Mouse (Mus musculus): Measurements from ENCODE around the gene Tulp2. TPM values are rescaled to one million over a fixed set of nuclear protein-coding genes. Genes with fewer than 3 reads are reported as not detected.

Gene Tulp2
- total RNA-seq, 2 experiments from 2014 or later: 0.17 to 0.36 TPM

DNA sequence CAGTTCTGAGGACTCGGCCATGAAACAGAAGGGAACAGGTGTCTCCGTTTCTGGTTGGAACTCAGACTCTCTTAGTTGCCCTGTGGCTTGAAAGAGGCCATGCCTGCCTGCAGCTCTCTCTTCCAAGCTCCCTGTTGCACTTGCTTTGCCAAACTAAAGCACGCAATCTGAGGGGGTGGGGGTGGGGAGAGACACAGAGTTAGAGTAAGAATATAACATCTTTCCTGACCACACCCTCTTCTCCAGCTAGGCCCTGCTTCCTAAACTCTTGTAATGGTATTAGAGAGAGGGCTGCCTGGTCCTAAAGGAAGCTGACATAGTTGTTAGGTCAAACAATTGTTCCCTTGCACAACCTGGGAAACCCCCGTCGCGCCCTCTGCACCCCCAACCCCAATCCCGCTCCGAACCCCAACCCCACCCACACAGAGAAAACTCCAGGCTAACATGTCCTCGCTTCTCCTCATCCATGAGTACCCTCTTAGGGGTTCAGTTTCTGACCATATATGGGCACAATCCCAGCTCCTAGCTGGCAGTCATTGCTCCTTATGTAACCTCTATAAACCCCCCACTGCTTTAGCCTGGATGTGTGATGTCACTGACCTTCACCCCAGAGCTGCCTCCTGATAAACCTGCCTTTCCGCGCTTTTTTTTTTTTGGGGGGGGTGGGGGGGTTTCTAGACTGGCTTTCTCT is 69.3 kb downstream of the Tulp2 start:
- DNase-seq (ENCODE audit: low spot score in 2 of 2): no peak

- no peak for DNase-seq (ENCODE audit: low spot score in 2 of 2)
These were observed 69.8 kb downstream of the Tulp2 start for GRCm38 (mm10) chr7:45551512-45551883.

DNA sequence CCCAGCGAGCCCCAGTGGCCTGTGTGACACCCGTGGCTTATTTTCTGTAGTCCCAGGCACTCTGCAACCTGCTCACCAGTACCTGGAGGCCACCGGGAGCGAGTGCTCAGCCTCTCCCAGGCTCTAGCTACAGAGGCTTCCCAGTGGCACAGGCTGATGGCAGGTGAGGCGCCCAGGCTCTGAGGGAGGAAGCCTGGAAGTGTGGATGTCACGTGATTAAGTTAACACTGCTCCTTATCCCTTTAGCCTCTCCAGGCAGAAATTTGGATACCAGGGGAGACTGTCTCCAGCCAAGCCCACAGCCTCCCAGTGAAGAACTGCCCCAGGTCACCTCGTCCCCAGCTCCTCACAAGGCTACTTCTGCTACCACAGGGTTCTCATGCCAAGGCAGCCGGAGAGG is 71.8 kb downstream of the Tulp2 start:
- no peak for DNase-seq (ENCODE audit: low spot score in 2 of 2)

DNA sequence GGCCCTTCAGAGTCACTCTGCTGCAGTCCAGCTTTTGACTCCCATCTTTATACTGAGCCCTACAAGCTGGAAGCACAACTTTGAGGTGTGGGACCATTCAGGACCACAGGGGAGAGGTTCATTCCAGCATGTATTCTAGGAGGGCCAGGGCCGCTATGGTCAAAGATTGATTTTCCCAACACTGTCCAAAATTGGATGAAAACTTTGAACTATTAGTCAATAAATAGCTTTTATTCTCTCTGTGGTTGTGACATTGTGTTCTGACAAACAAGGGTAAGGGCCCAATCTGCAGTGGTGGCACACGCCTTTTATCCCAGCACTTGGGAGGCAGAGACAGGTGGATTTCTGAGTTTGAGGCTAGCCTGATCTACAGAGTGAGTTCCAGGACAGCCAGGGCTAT is 72.3 kb downstream of the Tulp2 start:
- no peak for DNase-seq (ENCODE audit: low spot score in 2 of 2)

DNA sequence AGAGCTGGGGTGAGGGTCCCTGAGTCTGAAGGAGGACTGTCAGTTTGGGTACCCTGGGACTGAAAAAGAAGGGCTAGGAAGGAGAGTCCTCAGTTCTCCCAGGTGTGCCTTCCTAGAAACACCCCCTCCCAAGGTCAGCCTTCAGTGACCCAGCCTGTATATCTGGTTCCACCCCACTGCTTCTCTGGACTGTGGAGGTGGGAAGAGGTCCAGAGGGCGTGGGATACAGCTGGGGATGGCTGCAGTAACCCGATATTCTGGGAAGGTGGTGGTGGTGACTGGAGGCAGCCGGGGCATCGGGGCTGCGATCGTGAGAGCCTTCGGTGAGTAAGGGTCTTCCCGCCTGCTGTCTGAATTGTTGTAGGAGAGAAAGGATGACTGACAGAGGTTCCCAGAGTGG is 73.1 kb downstream of the Tulp2 start, which contains the start of gene Hsd17b14:
Hsd17b14 (plus strand) TSS at position 150 of the 400 bp plus-strand sequence.
- no peak for DNase-seq (ENCODE audit: low spot score in 2 of 2)

- peak; percentile 57 to 73 for DNase-seq (ENCODE audit: low spot score in 2 of 2)
These were observed 74.1 kb downstream of the Tulp2 start for GRCm38 (mm10) chr7:45555787-45556186.

- no peak for DNase-seq (ENCODE audit: low spot score in 2 of 2)
These were observed 77.2 kb downstream of the Tulp2 start for GRCm38 (mm10) chr7:45558907-45559306.

- no peak for DNase-seq (ENCODE audit: low spot score in 2 of 2)
These were observed 78.6 kb downstream of the Tulp2 start for GRCm38 (mm10) chr7:45560241-45560640.

- peak; percentile 48 to 68 for DNase-seq (ENCODE audit: low spot score in 2 of 2)
These were observed 79.4 kb downstream of the Tulp2 start for GRCm38 (mm10) chr7:45560843-45561623.

DNA sequence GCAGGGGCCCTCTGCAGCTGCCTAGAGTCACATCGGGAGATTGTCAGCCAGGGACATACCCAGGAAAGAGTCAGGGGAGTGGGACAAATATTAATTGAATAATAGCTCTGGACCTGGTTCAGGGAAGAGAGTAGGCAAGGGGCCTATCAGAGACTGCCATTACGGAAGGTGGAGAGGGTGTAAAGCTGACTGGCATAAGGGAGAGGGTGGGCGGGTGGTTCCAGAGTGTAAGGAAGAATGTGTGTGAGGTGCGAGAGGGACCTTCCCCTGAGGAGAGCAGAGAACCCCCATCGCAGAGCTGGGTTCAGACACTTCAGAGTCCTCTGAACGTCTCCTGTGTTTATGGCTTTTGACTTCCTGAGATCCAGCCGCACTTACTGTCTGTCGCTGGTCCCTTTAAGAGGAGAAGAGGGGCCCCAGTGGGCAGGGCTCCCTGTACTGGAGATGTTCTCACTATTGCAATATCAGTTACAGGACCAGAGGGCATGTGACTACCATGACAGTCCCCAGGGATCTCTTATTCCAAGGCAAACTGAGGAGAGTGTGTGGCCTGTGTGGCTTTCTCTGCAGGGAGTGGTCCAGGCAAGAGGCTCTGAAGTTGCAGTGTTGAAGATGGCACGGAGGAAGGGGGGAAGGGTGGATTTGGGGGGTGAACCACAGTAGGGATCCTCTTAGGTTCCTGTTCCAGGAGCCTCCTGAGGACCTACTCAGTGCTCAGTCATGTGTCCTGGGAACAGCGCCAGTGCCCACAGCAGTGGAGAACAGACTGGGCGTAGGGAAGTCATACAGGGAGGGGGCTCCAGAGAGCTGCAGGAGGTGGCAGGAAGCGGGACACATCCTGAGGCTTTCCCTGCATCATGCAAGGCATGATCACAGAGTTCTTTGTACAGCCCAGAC is 80.2 kb downstream of the Tulp2 start:
- no peak for DNase-seq (ENCODE audit: low spot score in 2 of 2)

- DNase-seq (ENCODE audit: low spot score in 2 of 2): no peak
These were observed 83.1 kb downstream of the Tulp2 start for GRCm38 (mm10) chr7:45564811-45565210.

- DNase-seq (ENCODE audit: low spot score in 2 of 2): no peak
These were observed 83.8 kb downstream of the Tulp2 start for GRCm38 (mm10) chr7:45565446-45565845.

DNA sequence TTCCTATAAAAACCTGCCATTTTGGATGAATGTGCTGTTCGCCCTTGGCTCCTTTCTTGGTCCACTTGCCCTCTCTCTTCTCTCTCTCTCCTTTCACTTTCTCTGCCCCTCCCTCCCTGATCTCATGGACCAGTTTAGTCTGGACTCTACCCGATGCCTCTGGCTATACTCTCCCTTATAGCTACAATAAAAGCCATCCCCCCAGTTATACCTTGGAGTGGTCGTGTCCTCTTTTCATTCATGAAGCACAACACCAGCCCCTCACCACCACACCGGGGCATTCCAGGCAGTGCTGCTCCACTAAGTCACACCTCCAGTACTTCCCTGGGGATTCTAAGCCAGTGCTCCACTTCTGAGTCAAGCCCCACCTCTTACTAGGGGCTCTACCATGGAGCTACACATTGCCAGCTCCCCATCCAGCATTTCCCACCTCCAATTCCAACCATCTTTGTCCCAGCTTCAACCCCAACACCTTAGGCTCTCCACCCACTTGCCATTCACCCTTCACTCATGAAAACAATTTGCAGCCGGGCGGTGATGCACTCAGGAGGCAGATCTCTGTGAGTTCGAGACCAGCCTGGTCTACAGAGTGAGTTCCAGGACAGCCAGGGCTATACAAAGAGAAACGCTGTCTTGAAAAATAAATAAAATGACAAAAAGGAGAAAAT is 85.6 kb downstream of the Tulp2 start:
- no peak for DNase-seq (ENCODE audit: low spot score in 2 of 2)

DNA sequence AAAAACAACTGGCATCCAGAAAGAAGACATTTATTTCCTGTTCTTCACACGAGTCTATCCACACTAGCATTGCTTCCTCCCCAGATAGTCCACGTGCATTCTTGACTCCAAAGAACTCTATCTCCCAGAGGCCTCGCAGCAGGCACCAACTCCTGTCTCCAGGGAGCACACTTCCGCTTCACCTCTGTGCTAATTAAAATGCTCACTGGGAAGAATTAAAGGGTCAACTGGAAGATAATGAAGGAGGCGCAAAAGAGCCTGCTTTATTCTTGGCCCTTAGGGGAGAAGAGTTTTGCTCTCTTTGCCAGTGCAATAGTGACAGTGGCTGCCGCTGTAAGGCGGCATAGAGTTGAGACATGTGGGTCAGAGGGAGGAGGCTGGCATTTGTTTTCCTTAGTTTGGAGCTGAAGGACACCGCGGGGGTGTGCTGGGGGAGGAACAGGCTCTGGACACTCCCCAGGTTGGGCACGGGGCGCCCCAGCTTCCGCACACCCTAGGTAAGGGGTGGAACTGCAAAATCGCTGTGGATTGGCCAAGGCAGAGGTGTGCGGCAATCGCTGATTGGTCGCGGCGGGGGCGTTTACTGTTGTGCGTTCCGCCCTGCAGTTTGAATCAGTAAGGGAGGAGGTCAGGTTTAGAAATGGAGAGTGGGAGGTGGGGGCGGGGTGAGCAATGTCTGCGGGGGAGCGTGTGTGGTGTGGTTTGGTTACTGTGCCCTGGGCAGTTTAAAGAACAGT is 86.3 kb downstream of the Tulp2 start:
- peak; percentile 65 to 85 for DNase-seq (ENCODE audit: low spot score in 2 of 2)

- no peak for DNase-seq (ENCODE audit: low spot score in 2 of 2)
These were observed 87.2 kb downstream of the Tulp2 start for GRCm38 (mm10) chr7:45568601-45569473.

DNA sequence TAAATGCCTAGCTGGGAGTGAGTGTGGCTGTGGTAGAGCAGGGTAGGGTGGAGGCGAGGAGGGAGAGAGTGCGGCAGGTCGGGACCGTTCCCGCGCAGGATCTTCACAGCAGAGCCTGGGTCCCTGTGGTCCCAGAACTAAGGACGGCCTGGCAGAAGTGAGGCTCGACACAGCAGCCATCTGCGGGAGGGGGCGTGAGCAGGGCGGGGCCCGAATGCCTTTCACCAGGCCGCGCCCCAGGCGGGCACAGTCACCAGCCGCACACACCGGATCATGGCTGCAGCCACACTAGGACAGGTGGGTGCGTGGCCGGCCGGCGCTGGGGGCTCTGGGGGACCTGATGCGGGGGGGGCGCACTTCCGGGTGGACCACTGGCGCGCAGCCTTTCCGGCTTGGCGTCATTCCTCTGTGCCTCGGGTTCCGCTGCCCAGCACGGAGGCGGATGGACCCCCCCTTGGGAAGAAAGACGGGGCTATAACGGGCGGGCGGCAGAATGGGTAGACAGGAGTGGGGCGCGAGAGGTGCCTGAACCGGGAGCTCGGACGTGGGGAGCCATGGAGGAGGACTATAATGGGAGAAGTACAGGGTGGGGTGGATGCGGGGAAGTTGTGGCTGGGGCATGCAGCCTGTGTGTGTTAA is 88.5 kb downstream of the Tulp2 start, which contains the start of gene Bcat2:
Bcat2 (plus strand) TSS at position 51 of the 639 bp plus-strand sequence.
- DNase-seq (ENCODE audit: low spot score in 2 of 2): peak; percentile 50 to 70

- no peak for DNase-seq (ENCODE audit: low spot score in 2 of 2)
These were observed 90.3 kb downstream of the Tulp2 start for GRCm38 (mm10) chr7:45571966-45572365.
